Mouse (Mus musculus) myocyte (in vitro differentiated cells): ENCODE measurements around the gene Cep85l. TPM values are rescaled to one million over a fixed set of nuclear protein-coding genes. Genes with fewer than 3 reads are reported as not detected.

Experiments used
- H3K27me3 ChIP-seq: one replicate; pipeline ENCODE4 v1.6.1; 2011; ENCODE audit not compliant: control insufficient read depth, insufficient read depth, insufficient read length
- H3K36me3 ChIP-seq: one replicate; pipeline ENCODE4 v1.6.1; 2011; ENCODE audit not compliant: control insufficient read depth, insufficient read depth
- H3K4me2 ChIP-seq: one replicate; pipeline ENCODE4 v1.6.1; 2011; ENCODE audit warnings: low read depth, control low read depth
- H3K4me3 ChIP-seq: one replicate; pipeline ENCODE4 v1.5.1; 2011; ENCODE audit warnings: mild to moderate bottlenecking, control low read depth, moderate library complexity
- H3K79me2 ChIP-seq: one replicate; pipeline ENCODE4 v1.6.1; 2011; ENCODE audit not compliant: control insufficient read depth, insufficient read depth
- H3ac ChIP-seq: one replicate; pipeline ENCODE4 v1.6.1; 2011; ENCODE audit not compliant: control insufficient read depth, insufficient read length
- CEBPB ChIP-seq: IDR thresholded peaks from 2 replicates; pipeline ENCODE4 v1.6.1; 2011; ENCODE audit warnings: mild to moderate bottlenecking, moderate library complexity; ENCODE audit not compliant: poor library complexity, insufficient read depth, severe bottlenecking
- E2F4 ChIP-seq: IDR thresholded peaks from one replicate; pipeline ENCODE4 v1.6.1; 2011; ENCODE audit warnings: mild to moderate bottlenecking, control low read depth, moderate library complexity; ENCODE audit not compliant: insufficient read depth
- MAX ChIP-seq: IDR thresholded peaks from one replicate; pipeline ENCODE4 v1.6.1; 2011; ENCODE audit warnings: low read depth, mild to moderate bottlenecking, control low read depth
- MYOD1 ChIP-seq, 3 experiments: IDR thresholded peaks; one replicate each; pipeline ENCODE4 v1.6.1; 2011; ENCODE audit warnings: control low read depth in 2 of 3, low read depth in 2 of 3, mild to moderate bottlenecking in 2 of 3, moderate library complexity in 1 of 3; ENCODE audit not compliant: insufficient read length in 2 of 3, control insufficient read depth in 1 of 3
- MYOG ChIP-seq, 3 experiments: IDR thresholded peaks; one replicate each; pipeline ENCODE4 v1.6.1; 2011; ENCODE audit warnings: control low read depth in 2 of 3, low read depth in 2 of 3, mild to moderate bottlenecking in 2 of 3; ENCODE audit not compliant: insufficient read length in 2 of 3, control insufficient read depth in 1 of 3, insufficient read depth in 1 of 3
- POLR2A ChIP-seq: IDR thresholded peaks from one replicate; pipeline ENCODE4 v1.6.1; 2011; ENCODE audit warnings: low read depth, mild to moderate bottlenecking, control low read depth, moderate library complexity; ENCODE audit not compliant: insufficient read length
- POLR2AphosphoS2 ChIP-seq: IDR thresholded peaks from one replicate; pipeline ENCODE4 v1.6.1; 2011; ENCODE audit warnings: low read depth, control low read depth; ENCODE audit not compliant: insufficient read length
- REST ChIP-seq: IDR thresholded peaks from one replicate; pipeline ENCODE4 v1.6.1; 2011; ENCODE audit warnings: mild to moderate bottlenecking, control low read depth, moderate library complexity; ENCODE audit not compliant: insufficient read depth, insufficient read length
- SRF ChIP-seq: IDR thresholded peaks from one replicate; pipeline ENCODE4 v1.6.1; 2011; ENCODE audit warnings: low read depth; ENCODE audit not compliant: control insufficient read depth, insufficient read length
- TCF12 ChIP-seq: IDR thresholded peaks from one replicate; pipeline ENCODE4 v1.6.1; 2011; ENCODE audit warnings: mild to moderate bottlenecking, control low read depth; ENCODE audit not compliant: poor library complexity, insufficient read depth, severe bottlenecking
- TCF3 ChIP-seq: IDR thresholded peaks from one replicate; pipeline ENCODE4 v1.6.1; 2011; ENCODE audit warnings: low read depth, control low read depth; ENCODE audit not compliant: insufficient read length
- USF1 ChIP-seq: IDR thresholded peaks from one replicate; pipeline ENCODE4 v1.6.1; 2011; ENCODE audit warnings: low read depth, mild to moderate bottlenecking, control low read depth, moderate library complexity
- polyA plus RNA-seq: library from polyadenylated mRNA; unstranded; fragments of >200 nt; fragmentation: generic; extraction: Trizol; gene quantifications from one replicate; pipeline ENCODE4 v1.2.1, GENCODE M21; 2012; ENCODE audit warnings: missing spikeins

Gene Cep85l
- polyA plus RNA-seq, 1 experiment = 0.72 TPM

- Histone ChIP-seq H3K27me3 (no peaks in the 10 kb centered on the region), H3K4me2 (no peak overlapping the region), H3K36me3 (no peaks in the 10 kb centered on the region), H3K79me2 (peaks cover 5% of the 10 kb centered on the region), H3K4me3 (no peak overlapping the region), H3ac (no peak overlapping the region)
- TF ChIP-seq MYOG (IDR thresholded peaks at IDR 0.05; ENCODE audit: control insufficient read depth in 1 of 3, insufficient read depth in 1 of 3, insufficient read length in 2 of 3, low read depth in 2 of 3) (no peak), MYOD1 (IDR thresholded peaks at IDR 0.05; ENCODE audit: control insufficient read depth in 1 of 3, insufficient read length in 2 of 3, low read depth in 2 of 3) (no peak), TCF3 (no peak)
Observed at GRCm38 (mm10) chr10:53367265-53367664, 12.5 kb downstream of the Cep85l start.

GRCm38 (mm10) chr10:53364311-53364710, 15.4 kb downstream of the Cep85l start:
- TF ChIP-seq E2F4 (no peak), POLR2A (no peak), MYOD1 (IDR thresholded peaks at IDR 0.05; ENCODE audit: control insufficient read depth in 1 of 3, insufficient read length in 2 of 3, low read depth in 2 of 3) (no peak), REST (no peak), TCF12 (no peak), POLR2AphosphoS2 (no peak), TCF3 (no peak), USF1 (no peak), MAX (no peak), CEBPB (no peak), SRF (no peak), MYOG (IDR thresholded peaks at IDR 0.05; ENCODE audit: control insufficient read depth in 1 of 3, insufficient read depth in 1 of 3, insufficient read length in 2 of 3, low read depth in 2 of 3) (no peak)
- H3K36me3 ChIP-seq = no peaks in the 10 kb centered on the region
- H3ac ChIP-seq = no peak overlapping the region
- H3K4me2 ChIP-seq = no peak overlapping the region
- no peaks in the 10 kb centered on the region for H3K27me3 ChIP-seq
- H3K4me3 ChIP-seq = no peak overlapping the region
- H3K79me2 ChIP-seq = peaks cover 5% of the 10 kb centered on the region

- Histone ChIP-seq H3K4me2 (no peak overlapping the region), H3K27me3 (no peaks in the 10 kb centered on the region), H3K4me3 (no peak overlapping the region), H3ac (no peak overlapping the region), H3K79me2 (peaks cover 5% of the 10 kb centered on the region), H3K36me3 (peaks cover 6% of the 10 kb centered on the region)
- TF ChIP-seq POLR2AphosphoS2 (no peak), E2F4 (no peak), POLR2A (no peak), MAX (no peak), MYOD1 (IDR thresholded peaks at IDR 0.05; ENCODE audit: control insufficient read depth in 1 of 3, insufficient read length in 2 of 3, low read depth in 2 of 3) (no peak), CEBPB (no peak), TCF3 (no peak)
Observed at GRCm38 (mm10) chr10:53359016-53359415, 20.7 kb downstream of the Cep85l start.

GRCm38 (mm10) chr10:53353665-53354064, 26.1 kb downstream of the Cep85l start:
- TF ChIP-seq POLR2AphosphoS2 (no peak), USF1 (no peak), REST (no peak), E2F4 (no peak)
- Histone ChIP-seq H3K27me3 (no peaks in the 10 kb centered on the region), H3K4me3 (no peak overlapping the region)

GRCm38 (mm10) chr10:53349254-53349653, 30.5 kb downstream of the Cep85l start:
- Histone ChIP-seq H3K4me2 (no peak overlapping the region), H3ac (no peak overlapping the region), H3K4me3 (no peak overlapping the region), H3K79me2 (no peaks in the 10 kb centered on the region), H3K36me3 (no peaks in the 10 kb centered on the region), H3K27me3 (no peaks in the 10 kb centered on the region)
- no peak for TF ChIP-seq TCF3
- TF ChIP-seq USF1 = no peak
- no peak for TF ChIP-seq E2F4
- no peak for TF ChIP-seq MAX
- no peak for TF ChIP-seq TCF12
- no peak for TF ChIP-seq REST
- TF ChIP-seq POLR2A = no peak
- no peak for TF ChIP-seq MYOG (IDR thresholded peaks at IDR 0.05; ENCODE audit: control insufficient read depth in 1 of 3, insufficient read depth in 1 of 3, insufficient read length in 2 of 3, low read depth in 2 of 3)
- no peak for TF ChIP-seq CEBPB
- no peak for TF ChIP-seq SRF
- no peak for TF ChIP-seq POLR2AphosphoS2

More at GRCm38 (mm10) chr10:53353665-53354064, 26.1 kb downstream of the Cep85l start:
- H3K36me3 ChIP-seq = peaks cover 6% of the 10 kb centered on the region
- no peak overlapping the region for H3K4me2 ChIP-seq
- H3K79me2 ChIP-seq = no peaks in the 10 kb centered on the region
- H3ac ChIP-seq = no peak overlapping the region
